Mouse (Mus musculus) lung, adult 2 months (tissue): Measurements from ENCODE around the gene Zscan26. TPM values are rescaled to one million over a fixed set of nuclear protein-coding genes. Genes with fewer than 3 reads are reported as not detected.

ENCODE experiments used
- DNase-seq: peaks from one replicate; pipeline ENCODE4 v3.0.0; 2022
- H3K4me1 ChIP-seq: fragments of 200-500 bp; 2 replicates; pipeline ENCODE4 v1.6.1; 2011; ENCODE audit warnings: low read length; ENCODE audit not compliant: control insufficient read depth, insufficient read depth
- H3K4me3 ChIP-seq: fragments of 200-500 bp; replicated peaks from 2 replicates; pipeline ENCODE3; 2011; ENCODE audit warnings: low read depth, mild to moderate bottlenecking, control low read depth, low read length; ENCODE audit errors: extremely low read depth
- CTCF ChIP-seq: fragments of 200-500 bp; IDR thresholded peaks from 2 replicates; pipeline ENCODE4 v1.5.1; 2011; ENCODE audit warnings: mild to moderate bottlenecking, low read length, control low read depth; ENCODE audit not compliant: insufficient read depth
- POLR2A ChIP-seq: fragments of 200-500 bp; IDR thresholded peaks from 2 replicates; pipeline ENCODE4 v1.6.1; 2011; ENCODE audit warnings: low read depth, mild to moderate bottlenecking, control low read depth, low read length, borderline replicate concordance; ENCODE audit errors: extremely low read depth
- WGBS: fragments of 180-500 bp; shearing (Covaris S2); methylation state at CpG from one replicate; pipeline ENCODE4 v1.1.7; 2018; 5-methylcytosine and 5-hydroxymethylcytosine counted together
- polyA plus RNA-seq: library from polyadenylated mRNA; depleted of rRNA; stranded (reverse); fragments of >200 nt; gene quantifications from 2 replicates; pipeline ENCODE4 v1.2.3, GENCODE M21; 2012

Zscan26 gene
- polyA plus RNA-seq, 1 experiment: 21.4 TPM

DNA sequence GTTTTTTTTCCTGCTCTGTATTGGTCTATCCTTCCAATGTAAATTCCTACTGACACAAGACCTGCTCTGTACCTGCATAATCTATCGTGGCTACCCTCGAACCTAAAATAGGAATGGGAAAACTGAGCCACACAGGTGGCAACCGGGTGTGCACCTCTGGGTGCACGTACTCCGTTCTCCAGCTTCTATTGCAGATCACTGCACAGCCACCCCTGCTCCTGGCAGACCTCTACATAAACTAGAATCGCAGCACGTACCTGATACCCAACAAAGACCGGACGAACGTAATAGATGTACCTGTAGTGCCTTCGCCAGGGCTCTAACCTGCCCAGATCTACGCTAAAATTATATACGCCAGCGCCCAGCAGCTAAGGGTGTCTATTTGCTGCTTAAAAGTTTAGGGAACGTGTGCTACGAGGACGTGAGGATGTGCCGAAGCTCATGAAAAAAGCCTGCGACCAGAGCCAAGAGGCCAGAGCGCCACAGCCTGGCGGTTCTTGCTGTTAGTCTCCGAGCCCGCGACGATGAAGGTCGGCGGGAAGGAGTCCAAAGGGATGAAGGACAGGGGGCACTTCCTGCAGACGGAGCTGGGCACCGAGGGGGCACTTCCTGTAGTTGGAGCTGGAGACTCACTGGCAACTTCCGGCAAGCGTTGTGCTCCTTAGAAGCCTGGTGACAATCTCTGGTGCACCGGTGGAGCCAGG, 12.9 kb downstream of the Zscan26 start, which contains the start of gene Pgbd1:
TSS of gene Pgbd1 (minus strand) at position 556 of the 704 bp plus-strand sequence.
- H3K4me1 ChIP-seq: peaks cover 5% of the 10 kb centered on the region
- H3K4me3 ChIP-seq: peak within 1 kb of the TSS; percentile 66
- peak; percentile 46 for DNase-seq
- TF ChIP-seq CTCF: no peak
- 1% methylated on average over 32 of the region's 32 CpGs for WGBS

DNA sequence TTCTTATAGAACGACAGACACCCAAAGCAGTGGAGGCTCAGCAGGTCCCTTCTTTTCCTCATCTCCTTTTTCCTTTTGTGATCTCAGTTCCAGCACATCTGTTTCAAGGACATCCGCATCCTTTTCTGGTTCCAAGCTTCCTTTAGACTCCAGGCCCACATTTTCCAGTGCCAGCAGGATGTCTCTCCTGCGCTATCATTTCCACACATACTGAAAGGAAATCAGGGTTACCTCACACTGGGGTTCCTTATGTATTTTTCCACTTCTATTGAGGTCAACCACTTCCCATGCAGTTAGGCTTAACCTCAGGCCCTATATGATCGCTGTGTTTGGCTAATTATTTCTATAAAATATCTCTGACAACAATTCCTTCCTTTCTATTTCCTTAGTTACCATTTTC, 18.1 kb downstream of the Zscan26 start:
- no peak overlapping the region for H3K4me3 ChIP-seq
- no peak for DNase-seq
- 65% methylated on average over 4 of the region's 4 CpGs for WGBS
- H3K4me1 ChIP-seq: peaks cover 5% of the 10 kb centered on the region
- no peak for TF ChIP-seq CTCF
- no peak for TF ChIP-seq POLR2A

GRCm38 (mm10) chr13:21427631-21428030, 25.9 kb downstream of the Zscan26 start:
- no peaks in the 10 kb centered on the region for H3K4me1 ChIP-seq
- H3K4me3 ChIP-seq: no peak overlapping the region
- 98% methylated on average over 1 of the region's 1 CpGs for WGBS
- TF ChIP-seq POLR2A (no peak), CTCF (no peak)
- DNase-seq: no peak

- H3K4me1 ChIP-seq: no peaks in the 10 kb centered on the region
- no peak overlapping the region for H3K4me3 ChIP-seq
- no peak for TF ChIP-seq CTCF
- no peak for TF ChIP-seq POLR2A
- WGBS: 64% methylated on average over 5 of the region's 5 CpGs
- no peak for DNase-seq
These were observed 30.2 kb downstream of the Zscan26 start for GRCm38 (mm10) chr13:21423301-21423700.

GRCm38 (mm10) chr13:21418865-21419264, 34.7 kb downstream of the Zscan26 start:
- DNase-seq: no peak
- H3K4me1 ChIP-seq: no peaks in the 10 kb centered on the region
- no peak overlapping the region for H3K4me3 ChIP-seq
- 54% methylated on average over 6 of the region's 6 CpGs for WGBS
- TF ChIP-seq POLR2A: no peak
- TF ChIP-seq CTCF: no peak

- Histone ChIP-seq H3K4me3 (no peak overlapping the region), H3K4me1 (no peaks in the 10 kb centered on the region)
- DNase-seq: no peak
- TF ChIP-seq POLR2A (no peak), CTCF (no peak)
- 78% methylated on average over 6 of the region's 6 CpGs for WGBS
These were observed 36.1 kb downstream of the Zscan26 start for GRCm38 (mm10) chr13:21417298-21418010.

- TF ChIP-seq CTCF (no peak), POLR2A (no peak)
- H3K4me3 ChIP-seq: no peak overlapping the region
- WGBS: 83% methylated on average over 2 of the region's 2 CpGs
- DNase-seq: no peak
- H3K4me1 ChIP-seq: no peaks in the 10 kb centered on the region
These were observed 37.8 kb downstream of the Zscan26 start for GRCm38 (mm10) chr13:21415750-21416149.

GRCm38 (mm10) chr13:21415266-21415665, 38.3 kb downstream of the Zscan26 start:
- H3K4me3 ChIP-seq: no peak overlapping the region
- no peak for DNase-seq
- 62% methylated on average over 4 of the region's 4 CpGs for WGBS
- no peaks in the 10 kb centered on the region for H3K4me1 ChIP-seq
- TF ChIP-seq CTCF: no peak
- no peak for TF ChIP-seq POLR2A

DNA sequence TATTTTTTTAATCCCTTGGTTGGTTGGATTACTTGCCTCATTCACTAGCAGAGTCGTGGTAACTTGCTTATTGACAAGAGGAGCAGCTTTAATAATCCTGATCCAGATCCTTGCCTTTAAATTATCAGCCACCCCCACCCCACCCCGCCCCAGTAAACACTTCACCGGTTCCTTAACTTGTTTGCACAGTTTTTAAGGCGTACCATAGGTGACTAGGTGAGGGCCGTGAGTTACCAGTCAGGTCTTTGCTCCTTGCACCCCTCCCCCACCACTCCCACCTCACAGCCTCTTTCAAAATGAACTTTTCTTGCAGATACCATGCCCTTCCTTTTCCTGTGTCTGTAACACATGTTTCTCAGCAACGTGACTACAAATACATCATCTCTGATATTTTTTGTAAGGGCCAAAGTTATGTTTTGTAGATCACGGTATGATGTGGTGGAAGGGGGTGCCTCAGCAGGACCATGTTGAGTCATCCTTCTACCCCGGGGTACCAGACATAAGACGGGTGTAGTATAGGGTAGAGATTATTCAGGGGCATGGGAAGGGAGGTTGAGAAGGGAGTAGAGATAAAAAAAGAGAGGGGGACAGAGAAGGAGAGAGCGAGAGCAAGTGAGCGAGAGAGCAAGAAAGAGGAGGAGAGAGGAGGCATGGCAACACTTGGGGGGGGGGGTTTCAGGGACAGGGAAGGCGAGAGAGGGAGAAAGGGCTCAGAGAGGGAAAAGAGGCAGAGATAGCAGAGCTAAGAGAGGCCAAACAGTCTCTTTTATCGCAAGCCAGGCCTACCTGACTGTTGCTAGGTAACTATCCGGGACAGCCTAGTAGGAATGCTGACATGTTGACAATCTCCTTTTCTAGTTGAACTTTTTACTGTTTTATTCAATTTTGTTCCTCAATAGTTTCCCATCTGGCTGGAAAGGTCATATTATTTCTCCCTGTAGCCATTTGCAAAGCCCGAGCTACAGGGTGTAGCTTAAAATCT, 39.0 kb downstream of the Zscan26 start:
- Histone ChIP-seq H3K4me1 (no peaks in the 10 kb centered on the region), H3K4me3 (no peak overlapping the region)
- WGBS: 51% methylated on average over 15 of the region's 15 CpGs

More for the DNA sequence above, 39.0 kb downstream of the Zscan26 start:
- TF ChIP-seq POLR2A: no peak
- no peak for DNase-seq
